Mouse (Mus musculus) C2C12 (cell line): Measurements from ENCODE around the gene Vinac1. TPM values are rescaled to one million over a fixed set of nuclear protein-coding genes. Genes with fewer than 3 reads are reported as not detected.

Experiments
- H3K27me3 ChIP-seq: one replicate; pipeline ENCODE4 v1.6.1; 2011; ENCODE audit not compliant: control insufficient read depth, insufficient read depth, insufficient read length
- H3K36me3 ChIP-seq: one replicate; pipeline ENCODE4 v1.6.1; 2011; ENCODE audit not compliant: control insufficient read depth, insufficient read depth
- H3K4me3 ChIP-seq: one replicate; pipeline ENCODE4 v1.5.1; 2011; ENCODE audit warnings: mild to moderate bottlenecking, control low read depth; ENCODE audit not compliant: poor library complexity, insufficient read depth, severe bottlenecking
- H3K79me2 ChIP-seq: one replicate; pipeline ENCODE4 v1.6.1; 2011; ENCODE audit not compliant: control insufficient read depth, insufficient read depth
- H3K79me3 ChIP-seq: one replicate; pipeline ENCODE4 v1.6.1; 2011; ENCODE audit warnings: low read depth, control low read depth
- H3ac ChIP-seq: one replicate; pipeline ENCODE3; 2011; ENCODE audit warnings: low read depth; ENCODE audit not compliant: control insufficient read depth, insufficient read length
- CEBPB ChIP-seq: IDR thresholded peaks from one replicate; pipeline ENCODE4 v1.6.1; 2011; ENCODE audit warnings: low read depth, mild to moderate bottlenecking, control low read depth, moderate library complexity
- CTCF ChIP-seq: IDR thresholded peaks from one replicate; pipeline ENCODE4 v1.5.1; 2011; ENCODE audit not compliant: control insufficient read depth, insufficient read depth, insufficient read length
- FOSL1 ChIP-seq: IDR thresholded peaks from one replicate; pipeline ENCODE4 v1.8.0; 2011; ENCODE audit warnings: mild to moderate bottlenecking, low read length; ENCODE audit not compliant: poor library complexity, insufficient read depth, severe bottlenecking
- MAX ChIP-seq: IDR thresholded peaks from one replicate; pipeline ENCODE4 v1.6.1; 2011; ENCODE audit warnings: mild to moderate bottlenecking, control low read depth
- MYOD1 ChIP-seq: IDR thresholded peaks from one replicate; pipeline ENCODE4 v1.6.1; 2011; ENCODE audit warnings: low read depth; ENCODE audit not compliant: control insufficient read depth, insufficient read length
- MYOG ChIP-seq: IDR thresholded peaks from one replicate; pipeline ENCODE4 v1.6.1; 2011; ENCODE audit not compliant: control insufficient read depth, insufficient read length; ENCODE audit errors: extremely low read depth
- USF1 ChIP-seq: IDR thresholded peaks from one replicate; pipeline ENCODE4 v1.6.1; 2011; ENCODE audit warnings: low read depth, mild to moderate bottlenecking, control low read depth, moderate library complexity
- polyA plus RNA-seq: library from polyadenylated mRNA; unstranded; fragments of >200 nt; fragmentation: generic; extraction: Trizol; gene quantifications from one replicate; pipeline ENCODE4 v1.2.1, GENCODE M21; 2012; ENCODE audit warnings: missing spikeins

Vinac1 gene
- polyA plus RNA-seq, 1 experiment, result not detected

- H3K4me3 ChIP-seq, result no peak overlapping the region
- no peaks in the 10 kb centered on the region for H3K27me3 ChIP-seq
- H3K36me3 ChIP-seq, result no peaks in the 10 kb centered on the region
- no peaks in the 10 kb centered on the region for H3K79me2 ChIP-seq
- TF ChIP-seq CEBPB, result no peak
- no peak for TF ChIP-seq FOSL1
- TF ChIP-seq MYOD1, result no peak
- no peak for TF ChIP-seq MAX
- no peak for TF ChIP-seq USF1
- TF ChIP-seq MYOG, result no peak
- TF ChIP-seq CTCF, result no peak
- H3ac ChIP-seq, result no peak overlapping the region
- H3K79me3 ChIP-seq, result no peaks in the 10 kb centered on the region
Measured at GRCm38 (mm10) chr2:129004872-129005271, 43.1 kb downstream of the Vinac1 start.

GRCm38 (mm10) chr2:128984746-128985145 is 63.2 kb downstream of the Vinac1 start:
- Histone ChIP-seq H3K79me2 (no peaks in the 10 kb centered on the region), H3K4me3 (no peak overlapping the region), H3K79me3 (no peaks in the 10 kb centered on the region), H3K27me3 (no peaks in the 10 kb centered on the region), H3ac (no peak overlapping the region), H3K36me3 (no peaks in the 10 kb centered on the region)
- no peak for TF ChIP-seq MYOD1
- TF ChIP-seq MAX, result no peak
- TF ChIP-seq FOSL1, result no peak
- TF ChIP-seq USF1, result no peak
- TF ChIP-seq CTCF, result no peak

- H3K79me3 ChIP-seq, result no peaks in the 10 kb centered on the region
- no peak for TF ChIP-seq MAX
- no peak for TF ChIP-seq CTCF
- no peak for TF ChIP-seq FOSL1
- no peak overlapping the region for H3K4me3 ChIP-seq
- H3ac ChIP-seq, result no peak overlapping the region
- H3K79me2 ChIP-seq, result no peaks in the 10 kb centered on the region
- no peaks in the 10 kb centered on the region for H3K36me3 ChIP-seq
- no peaks in the 10 kb centered on the region for H3K27me3 ChIP-seq
Measured at GRCm38 (mm10) chr2:128975572-128975971, 72.4 kb downstream of the Vinac1 start.

Other genes starting within 250 kb of the Vinac1 start
- gene Tmem87b, start 230.1 kb downstream of the Vinac1 start, polyA plus RNA-seq, result 4.5 TPM
- gene Fbln7, start 185.2 kb downstream of the Vinac1 start, polyA plus RNA-seq, result 0.09 TPM
- gene Zc3h8, start 104.1 kb downstream of the Vinac1 start, polyA plus RNA-seq, result 2.6 TPM
- 0.21 TPM for gene Zc3h6, start 80.8 kb downstream of the Vinac1 start, polyA plus RNA-seq
- gene Gm10762, start 80.4 kb downstream of the Vinac1 start, polyA plus RNA-seq, result 3.6 TPM
- 10.7 TPM for gene Ttl, start 17.8 kb upstream of the Vinac1 start, polyA plus RNA-seq
- 19.1 TPM for gene Polr1b, start 52.8 kb upstream of the Vinac1 start, polyA plus RNA-seq
- gene Chchd5, start 81.5 kb upstream of the Vinac1 start, polyA plus RNA-seq, result 27.1 TPM
- 57.4 TPM for gene Slc20a1, start 150.6 kb upstream of the Vinac1 start, polyA plus RNA-seq
- gene Ckap2l, start 249.0 kb upstream of the Vinac1 start, polyA plus RNA-seq, result 17.9 TPM